Mouse (Mus musculus) natural killer cell, adult 2 months (primary cell): ENCODE data around the gene 4933415F23Rik.
"Not testable (repeated sequence)": the region's sequence is repeated elsewhere in the genome, so short reads cannot be mapped to it uniquely, and the experiment has no call there.

Source experiments
- DNase-seq, 2 experiments: peaks; one replicate each; pipeline ENCODE4 v3.0.0; 2022; ENCODE audit warnings: low spot score in 2 of 2

The 4933415F23Rik gene

GRCm38 (mm10) chr1:23102021-23102420 is at the start of gene 4933415F23Rik:
Gene 4933415F23Rik (minus strand): TSS chr1:23102253.
- DNase-seq: no peak

- DNase-seq: no peak
Observed at GRCm38 (mm10) chr1:23151722-23152121, 49.7 kb upstream of the 4933415F23Rik start.

DNA sequence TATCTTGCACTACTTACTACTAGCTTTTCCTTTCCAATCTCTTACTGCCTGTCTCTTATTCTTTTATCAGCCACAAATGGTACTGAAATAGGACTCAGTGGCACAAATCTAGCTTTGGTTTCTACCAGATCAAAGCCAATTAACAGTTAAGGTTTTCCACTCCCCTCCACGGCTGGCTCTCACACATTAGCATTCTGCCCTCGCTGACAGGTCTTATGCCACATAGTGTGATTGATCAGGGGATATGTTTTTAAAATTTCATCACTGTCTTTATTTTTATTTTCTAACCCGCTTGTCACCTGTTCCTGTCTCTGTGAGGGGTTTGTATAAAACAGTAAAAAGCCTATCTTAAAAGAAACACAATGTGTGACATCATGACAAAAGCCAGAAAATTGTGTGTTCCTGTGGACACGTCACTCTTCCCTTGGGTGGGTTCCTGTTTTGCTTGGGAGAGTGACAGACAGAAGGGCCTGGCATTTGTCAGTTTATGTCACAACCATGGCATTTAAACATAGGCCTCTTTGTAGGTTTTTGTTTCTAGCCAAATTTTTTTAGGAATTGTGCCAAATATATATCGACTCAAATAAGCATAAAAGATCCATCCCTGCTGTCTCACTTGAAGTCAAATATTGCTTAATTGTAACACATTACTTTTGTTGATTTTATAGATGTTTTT is 44.3 kb upstream of the 4933415F23Rik start:
- DNase-seq: no peak

DNA sequence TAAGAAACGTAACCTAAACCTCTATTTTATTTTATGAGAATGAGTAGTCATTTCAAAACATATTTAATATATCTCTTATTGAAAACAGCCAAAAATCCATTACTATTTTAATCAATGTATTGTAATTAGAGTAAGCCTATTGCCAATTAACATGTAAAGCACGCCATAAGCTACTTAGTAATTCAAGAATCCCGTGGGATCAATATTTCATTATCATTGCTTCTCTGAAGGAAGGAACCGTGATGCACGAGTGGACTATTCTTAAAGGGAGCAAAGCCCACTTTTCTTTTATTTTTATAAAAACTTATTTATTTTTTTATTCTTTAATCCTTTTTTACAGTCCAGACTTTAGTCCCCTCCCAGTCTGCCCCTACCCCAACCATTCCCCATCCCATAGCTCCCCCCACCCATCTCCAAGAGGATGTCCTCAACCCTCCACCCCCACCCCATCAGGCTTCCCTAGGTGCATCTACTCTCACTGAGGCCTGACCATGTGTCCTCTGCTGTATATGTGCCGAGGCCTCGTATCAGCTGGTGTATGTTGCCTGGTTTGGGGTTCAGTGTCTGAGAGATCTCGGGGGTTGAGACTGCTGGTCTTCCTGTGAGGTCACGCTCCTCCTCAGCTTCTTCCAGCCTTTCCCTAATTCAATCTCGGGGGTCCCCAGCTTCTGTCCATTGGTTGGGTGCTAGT is 39.2 kb upstream of the 4933415F23Rik start:
- DNase-seq: no peak

- DNase-seq: not testable (repeated sequence)
Observed at GRCm38 (mm10) chr1:23140530-23140929, 38.5 kb upstream of the 4933415F23Rik start.

- DNase-seq: no peak
Observed at GRCm38 (mm10) chr1:23120901-23121300, 18.8 kb upstream of the 4933415F23Rik start.

DNA sequence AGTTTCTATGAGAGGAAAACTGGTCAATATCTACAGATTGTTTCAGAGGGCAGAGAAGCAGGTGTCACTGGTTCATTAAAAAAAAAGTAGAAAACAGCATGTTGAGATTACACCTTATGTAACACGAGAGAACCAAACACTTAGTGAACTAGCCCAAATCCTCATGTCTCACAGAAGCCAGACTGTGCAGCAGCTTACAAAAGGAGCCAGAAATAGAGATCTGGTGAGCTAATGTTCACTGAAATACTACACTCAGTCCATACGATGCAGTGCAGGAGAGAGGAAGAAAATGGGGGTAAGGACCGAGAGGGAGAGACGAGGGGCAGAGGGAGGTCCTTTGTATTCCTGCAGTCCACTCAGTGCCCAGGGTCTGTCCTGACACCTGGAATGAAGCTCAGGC is 17.4 kb upstream of the 4933415F23Rik start:
- DNase-seq: no peak

DNA sequence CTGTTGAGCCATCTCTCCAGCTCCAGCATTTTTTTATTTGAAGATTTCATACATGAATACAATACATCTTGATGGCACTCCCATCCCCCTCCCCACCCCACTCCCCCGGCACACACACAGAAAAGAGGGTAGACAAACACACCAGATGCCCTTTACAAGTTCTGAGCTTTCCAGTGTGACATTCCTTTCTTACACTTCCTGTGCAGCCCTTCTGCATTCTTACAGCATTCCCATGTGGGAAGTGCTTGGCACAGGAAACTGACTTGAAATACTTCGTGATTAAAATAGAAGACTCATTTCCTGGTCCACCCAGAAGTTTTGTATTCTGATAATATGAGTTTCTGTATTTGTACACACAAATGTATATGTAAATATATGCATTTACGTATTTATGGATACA is 15.4 kb upstream of the 4933415F23Rik start:
- DNase-seq: no peak

- no peak for DNase-seq
Observed at GRCm38 (mm10) chr1:23109191-23109590, 7.1 kb upstream of the 4933415F23Rik start.

DNA sequence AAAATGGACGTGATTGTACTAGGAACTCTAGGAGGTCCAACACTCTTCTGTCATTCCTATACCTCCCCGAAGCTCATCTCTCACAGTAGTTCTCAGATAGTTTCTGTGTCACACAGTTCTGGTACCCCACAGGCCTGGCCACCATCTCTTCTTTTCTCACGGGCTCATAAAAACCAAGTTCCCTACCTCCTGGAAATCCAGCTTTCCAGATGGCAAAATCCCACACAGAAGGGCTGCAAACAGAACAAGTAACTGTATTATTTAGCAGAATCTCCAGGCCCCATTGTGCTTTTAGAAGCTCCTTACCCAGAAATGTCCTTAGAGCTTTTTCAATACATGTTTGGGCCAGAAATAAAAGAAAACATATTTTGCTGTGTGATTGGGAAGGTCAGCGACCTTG is 828 bp upstream of the 4933415F23Rik start:
- DNase-seq: no peak

DNA sequence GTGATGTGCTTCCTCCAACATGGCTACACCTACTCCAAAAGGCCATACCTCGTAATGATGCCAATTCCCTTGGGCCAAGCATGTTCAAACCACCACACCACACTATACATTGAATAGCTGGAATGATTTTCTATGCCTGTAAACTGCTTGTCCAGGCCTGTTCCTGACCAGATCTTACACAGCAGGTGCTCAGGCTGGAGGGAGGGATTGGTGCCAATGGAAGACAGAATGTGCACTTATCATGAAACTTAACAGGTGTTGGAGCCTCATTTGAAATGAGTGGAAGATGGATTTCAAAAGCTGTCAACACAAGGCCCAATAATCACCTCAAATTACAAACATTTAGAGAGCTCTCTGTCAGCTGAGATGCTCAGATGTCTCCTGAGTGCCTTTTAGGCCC is 2.3 kb downstream of the 4933415F23Rik start:
- no peak for DNase-seq

GRCm38 (mm10) chr1:23098451-23098850 is 3.6 kb downstream of the 4933415F23Rik start:
- no peak for DNase-seq

- no peak for DNase-seq
Observed at GRCm38 (mm10) chr1:23097996-23098395, 4.1 kb downstream of the 4933415F23Rik start.

DNA sequence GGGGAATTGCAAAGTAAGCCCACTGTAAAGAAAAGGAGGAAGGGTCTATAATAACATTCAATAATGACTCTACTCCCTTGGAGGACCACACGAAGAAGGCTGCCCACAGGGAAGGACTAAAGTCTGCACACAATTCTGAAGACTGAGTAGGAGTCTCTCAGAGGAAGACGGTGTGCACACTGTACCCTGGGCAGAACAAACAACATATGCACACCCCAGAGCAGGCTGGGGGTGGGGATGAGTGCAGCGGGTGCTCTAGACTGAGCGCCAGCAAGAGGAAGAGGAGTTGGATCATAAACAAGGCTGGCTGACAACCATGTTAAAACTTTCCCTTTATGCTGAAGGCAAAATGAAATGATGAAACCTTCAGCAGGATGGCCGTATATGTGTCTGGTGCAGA is 34.3 kb downstream of the 4933415F23Rik start:
- DNase-seq: no peak

DNA sequence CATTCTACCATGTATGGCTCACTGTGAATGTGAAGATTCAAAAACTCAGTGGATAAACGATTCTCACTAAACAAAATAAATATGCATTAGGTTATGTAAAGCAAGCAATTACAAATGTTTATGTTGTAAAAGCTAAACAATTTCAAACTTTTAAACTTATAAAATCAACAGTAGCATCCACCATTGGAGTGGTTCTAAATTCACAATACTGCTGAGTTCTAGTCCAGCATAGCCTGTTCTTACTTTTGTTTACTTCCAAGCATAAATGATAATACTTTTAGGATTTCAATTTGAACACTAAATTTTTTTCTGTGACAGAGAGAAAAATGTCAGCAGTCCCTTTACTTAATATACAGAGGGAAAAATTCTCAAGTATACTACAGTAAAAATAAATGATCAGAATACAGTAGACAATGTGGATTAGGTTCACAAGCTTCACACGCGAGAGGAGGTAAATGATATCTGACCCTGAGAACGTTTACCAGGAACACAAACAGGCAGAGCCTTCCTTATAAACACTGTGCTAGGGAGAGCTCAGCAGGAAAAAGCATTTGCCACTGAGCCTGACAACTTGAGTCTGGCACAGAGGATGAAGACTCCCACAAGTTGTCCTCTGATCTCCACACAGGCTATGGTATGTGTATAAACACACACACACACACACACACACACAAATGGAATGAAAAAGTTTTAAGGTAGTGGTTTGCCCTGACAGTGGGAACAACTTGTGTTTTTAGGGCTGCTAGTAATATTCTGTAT is 37.2 kb downstream of the 4933415F23Rik start:
- no peak for DNase-seq

DNA sequence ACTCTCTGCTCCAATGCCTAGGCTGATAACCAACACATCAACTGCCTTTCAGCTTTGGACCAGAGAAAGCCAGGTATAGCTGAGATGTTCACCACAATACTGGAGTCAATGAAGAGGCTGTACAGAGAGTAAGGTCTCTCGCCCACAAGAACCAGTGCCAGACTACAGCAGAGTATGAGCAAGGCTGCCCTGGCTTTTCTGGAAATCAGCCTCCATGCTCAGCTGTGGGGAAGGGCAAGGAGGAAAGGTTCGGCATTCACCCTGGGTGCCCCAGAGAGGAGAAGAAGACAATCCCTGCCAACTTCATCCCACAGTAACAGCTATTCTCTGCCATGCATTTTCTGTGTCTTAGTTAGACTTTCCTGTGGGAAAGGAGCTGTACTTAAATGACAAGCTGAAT is 38.1 kb downstream of the 4933415F23Rik start:
- no peak for DNase-seq

GRCm38 (mm10) chr1:23061614-23062373 is 40.3 kb downstream of the 4933415F23Rik start:
- DNase-seq: no peak

- DNase-seq: no peak
Observed at GRCm38 (mm10) chr1:23060056-23060455, 42.0 kb downstream of the 4933415F23Rik start.
